Mouse (Mus musculus) adrenal gland, adult 18-20 months (tissue): Measurements from ENCODE around the gene Ribc2. TPM values are rescaled to one million over a fixed set of nuclear protein-coding genes. Genes with fewer than 3 reads are reported as not detected.

Experiments
- DNase-seq, 2 experiments: peaks; one replicate each; pipeline ENCODE4 v3.0.0; 2021 to 2022; ENCODE audit warnings: low spot score in 2 of 2
- long read RNA-seq, 2 experiments: library from polyadenylated mRNA; stranded (forward); transcript quantifications; one replicate each; pipeline ENCODE4 v2.0.0; 2021
- total RNA-seq, 2 experiments: library from RNA; stranded (reverse); gene quantifications; 1 replicate in 1 of 2; 2 replicates in 1 of 2; pipeline ENCODE4 v1.2.3; 2021

The Ribc2 gene
- total RNA-seq: not detected
- long read RNA-seq, experiment 1: 0 reads
- long read RNA-seq, experiment 2: 0 reads

- peak in 1 of 2 experiments; percentile 14 for DNase-seq
Measured at GRCm38 (mm10) chr15:85131275-85132192, at the start of gene Ribc2, which contains the start of gene Smc1b. TSS of gene Ribc2 (plus strand) at chr15:85132078. TSS of gene Smc1b (minus strand) at chr15:85131964.

- DNase-seq: no peak
Measured at GRCm38 (mm10) chr15:85085641-85086040, 46.2 kb upstream of the Ribc2 start.

- no peak for DNase-seq
Measured at GRCm38 (mm10) chr15:85132193-85132520, 279 bp downstream of the Ribc2 start.

GRCm38 (mm10) chr15:85135143-85135542 is 3.3 kb downstream of the Ribc2 start:
- DNase-seq: no peak

GRCm38 (mm10) chr15:85141290-85141689 is 9.4 kb downstream of the Ribc2 start:
- no peak for DNase-seq

GRCm38 (mm10) chr15:85142441-85142840 is 10.6 kb downstream of the Ribc2 start:
- no peak for DNase-seq

- no peak for DNase-seq
Measured at GRCm38 (mm10) chr15:85143161-85143560, 11.3 kb downstream of the Ribc2 start.

GRCm38 (mm10) chr15:85143747-85144146 is 11.9 kb downstream of the Ribc2 start:
- DNase-seq: no peak

GRCm38 (mm10) chr15:85144249-85144648 is 12.4 kb downstream of the Ribc2 start:
- no peak for DNase-seq

GRCm38 (mm10) chr15:85151433-85151918 is 19.6 kb downstream of the Ribc2 start:
- peak; percentile 68 to 72 for DNase-seq

GRCm38 (mm10) chr15:85152577-85152976 is 20.7 kb downstream of the Ribc2 start:
- DNase-seq: no peak

GRCm38 (mm10) chr15:85154091-85154490 is 22.2 kb downstream of the Ribc2 start:
- DNase-seq: no peak

GRCm38 (mm10) chr15:85156198-85156597 is 24.3 kb downstream of the Ribc2 start:
- DNase-seq: no peak

GRCm38 (mm10) chr15:85161416-85161815 is 29.5 kb downstream of the Ribc2 start:
- no peak for DNase-seq

- no peak for DNase-seq
Measured at GRCm38 (mm10) chr15:85162693-85163663, 31.1 kb downstream of the Ribc2 start.

GRCm38 (mm10) chr15:85166433-85166933 is 34.6 kb downstream of the Ribc2 start:
- DNase-seq: no peak

GRCm38 (mm10) chr15:85167086-85167679 is 35.3 kb downstream of the Ribc2 start:
- no peak for DNase-seq

GRCm38 (mm10) chr15:85172054-85172453 is 40.2 kb downstream of the Ribc2 start:
- DNase-seq: no peak

- no peak for DNase-seq
Measured at GRCm38 (mm10) chr15:85173425-85173824, 41.5 kb downstream of the Ribc2 start.

GRCm38 (mm10) chr15:85174060-85174459 is 42.2 kb downstream of the Ribc2 start:
- DNase-seq: no peak

- DNase-seq: peak; percentile 43 to 51
Measured at GRCm38 (mm10) chr15:85177576-85177975, 45.7 kb downstream of the Ribc2 start.
